Comparison of ENCODE assay signal across 8 mouse cellular contexts in genomic region chr6:120356951-120357945, GRCm38 (mm10). TPM values are rescaled to one million over a fixed set of nuclear protein-coding genes. Genes with fewer than 3 reads are reported as not detected.
DNase-seq lines count a peak whose midpoint lies in the region; ATAC-seq and TF ChIP-seq lines count a peak whose summit lies in the region.

No protein-coding gene starts in this region.

- under 1% methylated on average over 31 of the region's 31 CpGs for WGBS in heart, embryonic 11.5 days (ENCODE audit: insufficient replicate concordance)
- under 1% methylated on average over 31 of the region's 31 CpGs for WGBS in kidney, embryonic 16.5 days
- WGBS in liver, adult 2 months: under 1% methylated on average over 31 of the region's 31 CpGs

- H3ac ChIP-seq in C2C12 (ENCODE audit: control insufficient read depth, insufficient read length, low read depth) (peak overlapping the region; percentile 39), myocyte (ENCODE audit: control insufficient read depth, insufficient read length) (no peak overlapping the region)

- no peaks in the 10 kb centered on the region for H3K9me3 ChIP-seq in erythroblast, embryonic 14.5 days (ENCODE audit: control insufficient read depth, low read length)
- H3K9me3 ChIP-seq in heart, embryonic 11.5 days (replicated peaks; ENCODE audit: control insufficient read depth, low read length): no peaks in the 10 kb centered on the region
- H3K9me3 ChIP-seq in kidney, embryonic 16.5 days (ENCODE audit: low read length): no peaks in the 10 kb centered on the region

- H3K79me3 ChIP-seq in C2C12 (ENCODE audit: low read depth): peaks cover 9% of the 10 kb centered on the region

- peak overlapping the region; percentile 42 for H3K4me3 ChIP-seq in C2C12 (ENCODE audit: insufficient read depth, poor library complexity, severe bottlenecking)
- H3K4me3 ChIP-seq in erythroblast, embryonic 14.5 days (replicated peaks): peak overlapping the region; percentile 69
- peak overlapping the region; percentile 47 for H3K4me3 ChIP-seq in heart, embryonic 11.5 days (ENCODE audit: low read depth, low read length)
- peak overlapping the region; percentile 72 for H3K4me3 ChIP-seq in kidney, embryonic 16.5 days (ENCODE audit: low read length)
- H3K4me3 ChIP-seq in liver, adult 2 months (ENCODE audit: insufficient read depth, low read depth, low read length): peak overlapping the region; percentile 49
- peak overlapping the region; percentile 43 for H3K4me3 ChIP-seq in myocyte

- DNase-seq in brain, embryonic 14.5 days (ENCODE audit: low read depth): peak; percentile 98
- DNase-seq in liver, adult 2 months (ENCODE audit: extremely low read depth, low read depth, low spot score): peak; percentile 97
- DNase-seq in splenic B cell, adult 2 months (ENCODE audit: low read depth, low spot score): peak; percentile 91

- H3K36me3 ChIP-seq in C2C12 (ENCODE audit: control insufficient read depth, insufficient read depth) (no peaks in the 10 kb centered on the region), myocyte (ENCODE audit: control insufficient read depth, insufficient read depth) (no peaks in the 10 kb centered on the region)
- peaks cover 29% of the 10 kb centered on the region for H3K36me3 ChIP-seq in erythroblast, embryonic 14.5 days (ENCODE audit: control insufficient read depth)
- H3K36me3 ChIP-seq in heart, embryonic 11.5 days (ENCODE audit: control insufficient read depth, insufficient read depth, low read length): peaks cover 6% of the 10 kb centered on the region; the same call in 1 of the 2 replicates
- H3K36me3 ChIP-seq in kidney, embryonic 16.5 days (ENCODE audit: insufficient read depth, low read length): 0 out of 2 replicates have a peak, but pooled peaks cover 9% of the 10 kb centered on the region
- no peaks in the 10 kb centered on the region for H3K36me3 ChIP-seq in liver, adult 2 months (ENCODE audit: control insufficient read depth, insufficient read depth, low read length)
- H3K36me3 ChIP-seq in splenic B cell, adult 2 months (ENCODE audit: control insufficient read depth, insufficient read depth, low read length, poor library complexity, severe bottlenecking): 0 out of 2 replicates have a peak, but pooled peaks cover 2% of the 10 kb centered on the region

- H3K79me2 ChIP-seq in C2C12 (ENCODE audit: control insufficient read depth, insufficient read depth): peaks cover 25% of the 10 kb centered on the region
- no peaks in the 10 kb centered on the region for H3K79me2 ChIP-seq in liver, adult 2 months (ENCODE audit: control insufficient read depth, insufficient read depth, low read length)
- H3K79me2 ChIP-seq in myocyte (ENCODE audit: control insufficient read depth, insufficient read depth): peaks cover 17% of the 10 kb centered on the region

- peak; percentile 92 for ATAC-seq in heart, embryonic 11.5 days (replicated peaks; ENCODE audit: insufficient number of reproducible peaks, low FRiP score, low TSS enrichment)
- ATAC-seq in kidney, embryonic 16.5 days (ENCODE audit: low FRiP score, low TSS enrichment): peak; percentile 99

- H3K4me2 ChIP-seq in heart, embryonic 11.5 days: peak overlapping the region; percentile 78
- H3K4me2 ChIP-seq in kidney, embryonic 16.5 days (replicated peaks; ENCODE audit: low read depth, low read length): peak overlapping the region; percentile 77
- H3K4me2 ChIP-seq in myocyte (ENCODE audit: low read depth): peak overlapping the region; percentile 89

- H3K9ac ChIP-seq in heart, embryonic 11.5 days (ENCODE audit: low read depth, low read length): peak overlapping the region; percentile 64
- peak overlapping the region; percentile 74 for H3K9ac ChIP-seq in kidney, embryonic 16.5 days (replicated peaks; ENCODE audit: low read length)
- H3K9ac ChIP-seq in liver, adult 2 months (ENCODE audit: low read depth, low read length): peak overlapping the region; percentile 39; the same call in 1 of the 2 replicates

- no peaks in the 10 kb centered on the region for H3K27me3 ChIP-seq in C2C12 (ENCODE audit: control insufficient read depth, insufficient read depth, insufficient read length)
- H3K27me3 ChIP-seq in erythroblast, embryonic 14.5 days (ENCODE audit: control insufficient read depth): no peaks in the 10 kb centered on the region
- no peaks in the 10 kb centered on the region for H3K27me3 ChIP-seq in heart, embryonic 11.5 days (ENCODE audit: control insufficient read depth, insufficient read depth, low read length)
- H3K27me3 ChIP-seq in kidney, embryonic 16.5 days (ENCODE audit: insufficient read depth, low read length): no peaks in the 10 kb centered on the region
- H3K27me3 ChIP-seq in liver, adult 2 months (ENCODE audit: control insufficient read depth, insufficient read depth, low read length): no peaks in the 10 kb centered on the region
- H3K27me3 ChIP-seq in myocyte (ENCODE audit: control insufficient read depth, insufficient read depth, insufficient read length): no peaks in the 10 kb centered on the region
- no peaks in the 10 kb centered on the region for H3K27me3 ChIP-seq in splenic B cell, adult 2 months (ENCODE audit: control insufficient read depth, insufficient read depth, low read length, poor library complexity, severe bottlenecking)

- H3K4me1 ChIP-seq in erythroblast, embryonic 14.5 days (ENCODE audit: control insufficient read depth): peaks cover 30% of the 10 kb centered on the region
- H3K4me1 ChIP-seq in heart, embryonic 11.5 days (ENCODE audit: control insufficient read depth, insufficient read depth, low read length): peaks cover 6% of the 10 kb centered on the region
- peaks cover 8% of the 10 kb centered on the region for H3K4me1 ChIP-seq in kidney, embryonic 16.5 days (ENCODE audit: insufficient read depth, low read length)
- H3K4me1 ChIP-seq in liver, adult 2 months (ENCODE audit: control insufficient read depth, insufficient read depth, low read length): peaks cover 1% of the 10 kb centered on the region; the same call in 1 of the 2 replicates

- peak overlapping the region; percentile 29 for H3K27ac ChIP-seq in heart, embryonic 11.5 days (ENCODE audit: low read depth, low read length)
- peak overlapping the region; percentile 78 for H3K27ac ChIP-seq in kidney, embryonic 16.5 days (ENCODE audit: low read length)
- peak overlapping the region; percentile 29; the same call in 1 of the 2 replicates for H3K27ac ChIP-seq in liver, adult 2 months (replicated peaks; ENCODE audit: insufficient read depth, low read depth, low read length)

- no peak for TF ChIP-seq POLR2A in brain, embryonic 14.5 days (IDR thresholded peaks at IDR 0.05; ENCODE audit: borderline replicate concordance, extremely low read depth, insufficient read depth, insufficient read length, poor library complexity, severe bottlenecking)
- TF ChIP-seq POLR2A in liver, adult 2 months (IDR thresholded peaks at IDR 0.05; ENCODE audit: extremely low read depth, insufficient read depth, low read length): no peak
- TF ChIP-seq POLR2A in myocyte (IDR thresholded peaks at IDR 0.05; ENCODE audit: insufficient read length, low read depth): peak; percentile 43

- no peak for TF ChIP-seq CTCF in C2C12 (IDR thresholded peaks at IDR 0.05; ENCODE audit: control insufficient read depth, insufficient read depth, insufficient read length)
- peak; percentile 15; the same call in 1 of the 2 replicates for TF ChIP-seq CTCF in brain, embryonic 14.5 days (IDR thresholded peaks at IDR 0.05; ENCODE audit: borderline replicate concordance, extremely low read depth, insufficient read depth, insufficient read length)
- no peak for TF ChIP-seq CTCF in liver, adult 2 months (IDR thresholded peaks at IDR 0.05; ENCODE audit: low read depth, low read length)

TF ChIP-seq in C2C12, 6 proteins besides CTCF, POLR2A, EP300 and RAD21:
- TF ChIP-seq FOSL1 (IDR thresholded peaks at IDR 0.05; ENCODE audit: insufficient read depth, low read length, poor library complexity, severe bottlenecking): no peak
- TF ChIP-seq MAX (IDR thresholded peaks at IDR 0.05): no peak
- TF ChIP-seq MYOG (IDR thresholded peaks at IDR 0.05; ENCODE audit: control insufficient read depth, extremely low read depth, insufficient read length): no peak
- TF ChIP-seq MYOD1 (IDR thresholded peaks at IDR 0.05; ENCODE audit: control insufficient read depth, insufficient read length, low read depth): no peak
- no peak for TF ChIP-seq USF1 (IDR thresholded peaks at IDR 0.05; ENCODE audit: low read depth)
- TF ChIP-seq CEBPB (IDR thresholded peaks at IDR 0.05; ENCODE audit: low read depth): peak; percentile 97

TF ChIP-seq in myocyte, 11 proteins besides CTCF, POLR2A, EP300 and RAD21 (continues in another document):
- TF ChIP-seq MAX (IDR thresholded peaks at IDR 0.05; ENCODE audit: low read depth) (peak; percentile 39), SRF (IDR thresholded peaks at IDR 0.05; ENCODE audit: control insufficient read depth, insufficient read length, low read depth) (no peak), TCF12 (IDR thresholded peaks at IDR 0.05; ENCODE audit: insufficient read depth, poor library complexity, severe bottlenecking) (no peak), E2F4 (IDR thresholded peaks at IDR 0.05; ENCODE audit: insufficient read depth) (peak; percentile 79), USF1 (IDR thresholded peaks at IDR 0.05; ENCODE audit: low read depth) (no peak), REST (IDR thresholded peaks at IDR 0.05; ENCODE audit: insufficient read depth, insufficient read length) (no peak), POLR2AphosphoS2 (IDR thresholded peaks at IDR 0.05; ENCODE audit: insufficient read length, low read depth) (peak; percentile 38), TCF3 (IDR thresholded peaks at IDR 0.05; ENCODE audit: insufficient read length, low read depth) (no peak), MYOG (IDR thresholded peaks at IDR 0.05; ENCODE audit: control insufficient read depth in 1 of 3, insufficient read depth in 1 of 3, insufficient read length in 2 of 3, low read depth in 2 of 3) (no peak)

RNA-seq across cellular contexts. Expression of gene Kdm5a, which starts 6.7 kb away (rescaled TPM):
- polyA plus RNA-seq in C2C12 (2012; fragmentation: generic; extraction: Trizol) (5.8 TPM), myocyte (2012; fragmentation: generic; extraction: Trizol) (7.5 TPM)
- polyA plus RNA-seq in brain, embryonic 14.5 days (2012; rRNA removed): 10.7 and 15.3 TPM in 2 replicates
- polyA plus RNA-seq in erythroblast, embryonic 14.5 days (2012): 0.52 and 0.66 TPM in 2 replicates
- polyA plus RNA-seq in heart, embryonic 11.5 days (2014; fragmentation: Nextera tagmentation; extraction: Ambion mirVana): 37.9 and 40.7 TPM in 2 replicates
- 44.8 and 54.4 TPM in 2 replicates for polyA plus RNA-seq in kidney, embryonic 16.5 days (2015; fragmentation: Nextera tagmentation; extraction: Ambion mirVana)
- 20.8 and 24.2 TPM in 2 replicates for total RNA-seq in liver, adult 2 months (2014; rRNA removed)
- 1.7 and 2.2 TPM in 2 replicates for polyA plus RNA-seq in liver, adult 2 months (2012; rRNA removed)

RNA-seq across cellular contexts. Expression of gene Ccdc77, which starts 6.9 kb away (rescaled TPM):
- 3.8 TPM for polyA plus RNA-seq in C2C12 (2012; fragmentation: generic; extraction: Trizol)
- polyA plus RNA-seq in brain, embryonic 14.5 days (2012; rRNA removed): 10.2 TPM in 2 replicates
- polyA plus RNA-seq in erythroblast, embryonic 14.5 days (2012): 0.93 and 0.95 TPM in 2 replicates
- 20.1 and 20.9 TPM in 2 replicates for polyA plus RNA-seq in heart, embryonic 11.5 days (2014; fragmentation: Nextera tagmentation; extraction: Ambion mirVana)
- 25.5 and 25.8 TPM in 2 replicates for polyA plus RNA-seq in kidney, embryonic 16.5 days (2015; fragmentation: Nextera tagmentation; extraction: Ambion mirVana)
- 4.5 and 5.0 TPM in 2 replicates for total RNA-seq in liver, adult 2 months (2014; rRNA removed)
- polyA plus RNA-seq in liver, adult 2 months (2012; rRNA removed): 1.0 and 1.5 TPM in 2 replicates
- polyA plus RNA-seq in myocyte (2012; fragmentation: generic; extraction: Trizol): 3.4 TPM

Comparison
In these comparisons a context has a peak if more than half of its experiments do, and no peak if none do; other contexts are left out.
1. Peak in every context shown above with its lines: DNase-seq, ATAC-seq, H3K4me3 ChIP-seq and H3K27ac ChIP-seq.